Mouse (Mus musculus) limb, embryonic 10.5 days (tissue): ENCODE results near the gene Parp4. TPM values are rescaled to one million over a fixed set of nuclear protein-coding genes. Genes with fewer than 3 reads are reported as not detected.

ENCODE experiments used
- DNase-seq: peaks from one replicate; pipeline ENCODE4 v3.0.0-alpha.2; 2017; ENCODE audit warnings: low spot score
- H3K27ac ChIP-seq: fragments of 300-500 bp; sonication (generic); 2 replicates; pipeline ENCODE4 v1.5.1; 2016; ENCODE audit warnings: mild to moderate bottlenecking
- H3K27me3 ChIP-seq: fragments of 300-500 bp; sonication (generic); 2 replicates; pipeline ENCODE4 v1.6.1; 2016; ENCODE audit warnings: low read depth, mild to moderate bottlenecking; ENCODE audit not compliant: poor library complexity, severe bottlenecking
- H3K36me3 ChIP-seq: fragments of 300-500 bp; sonication (generic); 2 replicates; pipeline ENCODE4 v1.6.1; 2016; ENCODE audit warnings: mild to moderate bottlenecking, moderate library complexity
- H3K4me1 ChIP-seq: fragments of 300-500 bp; sonication (generic); 2 replicates; pipeline ENCODE4 v1.6.1; 2016
- H3K4me3 ChIP-seq: fragments of 300-500 bp; sonication (generic); 2 replicates; pipeline ENCODE4 v1.5.1; 2016; ENCODE audit warnings: mild to moderate bottlenecking, moderate library complexity
- H3K9me3 ChIP-seq: fragments of 300-500 bp; sonication (generic); replicated peaks from 2 replicates; pipeline ENCODE4 v1.6.1; 2016; ENCODE audit warnings: mild to moderate bottlenecking
- WGBS: fragments of 180-500 bp; shearing (Covaris S2); methylation state at CpG from one replicate; pipeline ENCODE4 v1.1.7; 2016; 5-methylcytosine and 5-hydroxymethylcytosine counted together
- polyA plus RNA-seq: library from polyadenylated mRNA; unstranded; fragments of >200 nt; fragmentation: Nextera tagmentation; extraction: Ambion mirVana; gene quantifications from 2 replicates; pipeline ENCODE4 v1.2.1, GENCODE M21; 2016

Gene Parp4
- polyA plus RNA-seq = 1.2 and 1.5 TPM in 2 replicates

DNA sequence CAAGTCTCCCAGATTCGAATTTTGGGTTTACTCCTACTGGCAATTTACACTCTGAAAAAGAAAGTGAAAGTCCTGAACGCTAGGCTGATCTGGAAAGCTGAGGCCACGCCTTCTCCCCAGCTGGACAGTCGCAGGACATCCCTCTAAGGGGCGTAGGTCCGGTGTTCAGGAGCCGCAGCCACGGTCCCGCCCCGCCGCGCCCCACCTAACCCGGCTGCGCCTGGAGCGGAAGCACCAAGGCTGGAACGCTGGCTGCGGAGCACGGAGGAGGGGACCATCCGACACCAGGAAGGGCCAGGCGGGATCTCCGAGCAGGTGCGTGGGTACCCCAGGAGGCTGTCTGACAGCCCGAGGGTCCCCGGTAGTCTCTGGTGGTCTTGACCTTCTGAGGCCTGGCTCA, at the start of gene Parp4, which contains the start of gene Cenpj:
Gene Parp4, plus strand, starts transcription at position 204 of the 400 bp plus-strand sequence.
Gene Cenpj, minus strand, starts transcription at position 10 of the 400 bp plus-strand sequence.
- Histone ChIP-seq H3K27ac (peak within 1 kb of the TSS; percentile 75), H3K4me3 (peak within 1 kb of the TSS; percentile 63), H3K4me1 (peaks cover 20% of the 10 kb centered on the region), H3K27me3 (no peaks in the 10 kb centered on the region), H3K36me3 (no peaks in the 10 kb centered on the region), H3K9me3 (no peaks in the 10 kb centered on the region)
- under 1% methylated on average over 24 of the region's 24 CpGs for WGBS
- DNase-seq = peak; percentile 74

DNA sequence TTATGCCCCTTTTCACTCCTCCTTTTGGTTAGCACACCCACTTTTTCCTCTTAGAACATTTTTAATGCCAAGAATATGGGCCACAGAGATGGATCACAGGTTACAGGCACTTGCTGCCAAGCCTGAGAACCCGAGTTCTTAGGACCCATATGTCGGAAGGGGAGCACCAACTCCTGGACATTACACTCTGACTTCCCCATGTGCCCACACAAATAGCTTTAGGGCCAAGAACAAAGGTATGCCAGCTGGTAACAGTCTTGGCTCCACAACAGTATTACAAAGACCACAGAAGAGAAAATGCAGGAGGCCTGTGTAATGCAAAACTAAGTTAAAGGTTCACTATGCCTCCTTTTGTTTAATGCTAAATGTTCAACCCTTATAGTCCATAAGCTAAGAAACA, 44.6 kb upstream of the Parp4 start:
- Histone ChIP-seq H3K4me1 (no peaks in the 10 kb centered on the region), H3K36me3 (peaks cover 77% of the 10 kb centered on the region), H3K4me3 (no peak overlapping the region), H3K9me3 (no peaks in the 10 kb centered on the region), H3K27ac (no peak overlapping the region), H3K27me3 (no peaks in the 10 kb centered on the region)
- DNase-seq = no peak
- WGBS = 80% methylated on average over 2 of the region's 2 CpGs

DNA sequence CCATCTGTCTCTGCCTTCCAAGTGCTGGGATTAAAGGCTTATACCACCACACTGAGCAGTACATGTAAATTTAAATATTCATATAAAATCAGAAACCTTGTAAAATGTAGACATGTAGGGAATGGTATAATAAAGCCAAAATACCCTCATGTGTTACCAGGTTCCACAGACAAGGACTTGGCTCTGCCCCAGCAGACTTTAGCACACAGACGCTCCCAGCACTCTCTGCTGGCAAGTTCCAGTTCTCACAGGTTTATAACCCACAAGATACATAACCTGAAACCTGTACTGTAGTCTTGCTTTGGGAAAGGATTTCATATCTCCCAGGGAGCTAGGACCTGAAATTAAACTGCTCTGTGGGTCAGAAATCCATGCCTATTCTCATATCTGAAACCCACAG, 30.5 kb upstream of the Parp4 start:
- no peaks in the 10 kb centered on the region for H3K27me3 ChIP-seq
- WGBS = 96% methylated on average over 1 of the region's 1 CpGs
- DNase-seq = no peak

GRCm38 (mm10) chr14:56545491-56545890, 29.9 kb upstream of the Parp4 start:
- Histone ChIP-seq H3K9me3 (no peaks in the 10 kb centered on the region), H3K36me3 (peaks cover 47% of the 10 kb centered on the region), H3K27me3 (no peaks in the 10 kb centered on the region), H3K4me1 (no peaks in the 10 kb centered on the region), H3K4me3 (no peak overlapping the region), H3K27ac (no peak overlapping the region)
- DNase-seq = no peak
- 93% methylated on average over 4 of the region's 4 CpGs for WGBS

More for the DNA sequence above, 30.5 kb upstream of the Parp4 start:
- Histone ChIP-seq H3K9me3 (no peaks in the 10 kb centered on the region), H3K4me3 (no peak overlapping the region), H3K27ac (no peak overlapping the region), H3K36me3 (peaks cover 43% of the 10 kb centered on the region), H3K4me1 (no peaks in the 10 kb centered on the region)

DNA sequence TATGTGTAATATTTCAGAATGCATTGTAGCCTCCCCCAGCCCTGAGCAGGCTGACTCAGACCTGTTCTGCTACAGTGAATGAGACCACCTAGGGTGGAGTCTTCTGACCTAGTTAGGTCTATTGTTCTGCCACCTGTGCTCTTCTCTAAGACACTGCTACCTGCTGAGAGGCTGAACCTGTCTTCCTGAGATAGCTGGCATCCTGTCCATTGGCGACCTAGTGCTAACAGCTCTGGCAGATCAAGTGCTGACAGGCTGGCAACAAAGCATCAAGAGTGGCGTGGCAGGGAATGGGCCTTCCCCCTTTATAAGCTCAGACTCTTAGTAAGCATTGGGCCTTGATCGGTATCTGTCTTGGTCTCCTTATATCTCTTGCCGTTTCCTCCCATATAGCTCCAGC, 24.5 kb upstream of the Parp4 start:
- WGBS = 91% methylated on average over 4 of the region's 4 CpGs
- DNase-seq = no peak
- Histone ChIP-seq H3K27me3 (no peaks in the 10 kb centered on the region), H3K27ac (no peak overlapping the region), H3K4me1 (no peaks in the 10 kb centered on the region), H3K36me3 (peaks cover 75% of the 10 kb centered on the region), H3K4me3 (no peak overlapping the region), H3K9me3 (no peaks in the 10 kb centered on the region)

DNA sequence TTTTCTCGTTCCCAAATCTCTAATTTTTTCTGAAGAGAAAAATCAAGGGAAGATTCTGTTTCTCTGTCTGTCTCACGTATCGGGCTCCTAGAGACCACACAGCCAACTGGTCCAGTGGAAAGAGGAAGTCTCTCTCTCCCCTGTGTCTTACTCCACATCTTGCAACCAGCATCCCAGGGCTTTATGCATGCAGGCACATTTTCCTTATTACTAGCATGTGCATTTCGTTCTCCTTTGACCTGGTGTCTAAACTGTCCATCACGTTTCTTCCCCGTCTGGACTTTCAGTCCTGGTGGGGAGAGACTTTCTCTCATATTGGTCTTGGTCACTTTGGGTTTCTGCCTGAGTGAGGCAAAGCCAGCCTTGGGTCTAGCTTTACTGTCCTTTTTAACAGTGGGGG, 22.5 kb upstream of the Parp4 start:
- Histone ChIP-seq H3K4me3 (no peak overlapping the region), H3K9me3 (no peaks in the 10 kb centered on the region), H3K4me1 (no peaks in the 10 kb centered on the region), H3K27ac (no peak overlapping the region), H3K27me3 (no peaks in the 10 kb centered on the region), H3K36me3 (peaks cover 77% of the 10 kb centered on the region)
- WGBS = 91% methylated on average over 6 of the region's 6 CpGs
- DNase-seq = no peak

DNA sequence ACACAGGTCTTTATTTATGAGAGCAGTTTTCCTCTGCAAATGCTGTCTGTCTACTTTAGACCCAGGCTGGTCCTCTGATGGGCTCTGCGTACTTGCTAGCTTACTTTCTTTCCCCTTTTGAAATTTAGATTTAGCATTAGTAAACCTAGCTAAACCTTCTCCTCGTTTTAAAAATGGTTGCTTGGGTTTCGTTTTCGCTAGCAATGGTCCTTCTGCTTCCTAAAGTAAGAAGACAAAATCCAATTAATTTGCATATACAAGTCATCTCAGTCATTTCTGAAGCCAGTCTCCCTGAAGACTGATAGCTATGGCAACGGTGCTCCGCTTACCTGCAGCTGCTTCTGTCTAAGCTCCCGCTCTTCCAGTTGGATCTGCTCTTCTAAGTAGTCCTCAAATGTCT, 22.1 kb upstream of the Parp4 start:
- DNase-seq = no peak
- Histone ChIP-seq H3K36me3 (peaks cover 78% of the 10 kb centered on the region), H3K4me3 (no peak overlapping the region), H3K27ac (no peak overlapping the region), H3K4me1 (no peaks in the 10 kb centered on the region), H3K27me3 (no peaks in the 10 kb centered on the region), H3K9me3 (no peaks in the 10 kb centered on the region)
- WGBS = 94% methylated on average over 7 of the region's 7 CpGs

GRCm38 (mm10) chr14:56554716-56555115, 20.7 kb upstream of the Parp4 start:
- Histone ChIP-seq H3K9me3 (no peaks in the 10 kb centered on the region), H3K36me3 (peaks cover 78% of the 10 kb centered on the region), H3K4me1 (no peaks in the 10 kb centered on the region), H3K27me3 (no peaks in the 10 kb centered on the region), H3K27ac (no peak overlapping the region), H3K4me3 (no peak overlapping the region)
- WGBS = 98% methylated on average over 2 of the region's 2 CpGs
- DNase-seq = no peak

DNA sequence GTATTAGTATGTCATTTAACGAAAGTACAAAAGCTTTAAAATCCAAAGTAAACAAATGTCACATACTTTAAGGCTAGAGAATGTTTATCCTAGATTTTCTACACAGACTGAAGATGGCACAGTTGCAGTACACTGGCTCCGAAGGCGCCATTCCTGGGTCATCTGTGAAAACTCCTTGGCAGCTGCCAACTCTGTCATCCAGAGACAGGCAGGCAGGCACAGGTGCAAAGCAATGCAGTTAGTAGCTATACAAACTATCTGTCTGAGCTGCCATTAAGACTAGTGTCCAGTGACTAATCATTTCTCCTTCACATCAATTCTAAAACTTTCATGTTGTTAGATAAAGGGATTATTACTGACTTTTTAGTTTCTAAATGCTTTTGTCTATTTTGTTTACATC, 16.3 kb upstream of the Parp4 start:
- H3K36me3 ChIP-seq = peaks cover 65% of the 10 kb centered on the region
- H3K9me3 ChIP-seq = no peaks in the 10 kb centered on the region
- H3K27me3 ChIP-seq = no peaks in the 10 kb centered on the region
- 100% methylated on average over 3 of the region's 3 CpGs for WGBS
- no peak overlapping the region for H3K27ac ChIP-seq
- H3K4me1 ChIP-seq = no peaks in the 10 kb centered on the region
- no peak for DNase-seq
- no peak overlapping the region for H3K4me3 ChIP-seq

- Histone ChIP-seq H3K36me3 (peaks cover 29% of the 10 kb centered on the region), H3K9me3 (no peaks in the 10 kb centered on the region), H3K27me3 (no peaks in the 10 kb centered on the region), H3K4me1 (peaks cover 20% of the 10 kb centered on the region), H3K27ac (no peak overlapping the region), H3K4me3 (no peak overlapping the region)
- 84% methylated on average over 7 of the region's 7 CpGs for WGBS
- DNase-seq = no peak
These were observed 7.9 kb upstream of the Parp4 start for GRCm38 (mm10) chr14:56567476-56567875.

- peaks cover 21% of the 10 kb centered on the region for H3K4me1 ChIP-seq
- no peaks in the 10 kb centered on the region for H3K27me3 ChIP-seq
- 85% methylated on average over 4 of the region's 4 CpGs for WGBS
- H3K27ac ChIP-seq = no peak overlapping the region
- no peak for DNase-seq
- H3K4me3 ChIP-seq = no peak overlapping the region
- no peaks in the 10 kb centered on the region for H3K9me3 ChIP-seq
- peaks cover 15% of the 10 kb centered on the region for H3K36me3 ChIP-seq
These were observed 6.4 kb upstream of the Parp4 start for GRCm38 (mm10) chr14:56569041-56569440.

GRCm38 (mm10) chr14:56571310-56572093, 3.9 kb upstream of the Parp4 start:
- peak overlapping the region; percentile 87 for H3K27ac ChIP-seq
- DNase-seq = peak; percentile 95
- under 1% methylated on average over 59 of the region's 59 CpGs for WGBS

GRCm38 (mm10) chr14:56572546-56572945, 2.9 kb upstream of the Parp4 start:
- WGBS = 83% methylated on average over 2 of the region's 2 CpGs
- peaks cover 34% of the 10 kb centered on the region for H3K4me1 ChIP-seq
- no peaks in the 10 kb centered on the region for H3K36me3 ChIP-seq
- H3K4me3 ChIP-seq = peak overlapping the region; percentile 83; the same call in 1 of the 2 replicates
- no peaks in the 10 kb centered on the region for H3K27me3 ChIP-seq
- H3K9me3 ChIP-seq = no peaks in the 10 kb centered on the region
- no peak overlapping the region for H3K27ac ChIP-seq
- DNase-seq = no peak

More at GRCm38 (mm10) chr14:56571310-56572093, 3.9 kb upstream of the Parp4 start:
- no peaks in the 10 kb centered on the region for H3K27me3 ChIP-seq
- no peaks in the 10 kb centered on the region for H3K9me3 ChIP-seq
- H3K4me1 ChIP-seq = peaks cover 34% of the 10 kb centered on the region
- peaks cover 4% of the 10 kb centered on the region for H3K36me3 ChIP-seq
- H3K4me3 ChIP-seq = peak overlapping the region; percentile 83
